Mouse (Mus musculus) ES-Bruce4 (cell line): ENCODE measurements around the gene Atp5s.

Experiments used
- CTCF ChIP-seq: IDR thresholded peaks from one replicate; pipeline ENCODE4 v1.8.1; 2011; ENCODE audit warnings: low read depth, low read length
- EP300 ChIP-seq: IDR thresholded peaks from 2 replicates; pipeline ENCODE4 v1.6.1; 2011; ENCODE audit warnings: low read depth, low read length; ENCODE audit not compliant: insufficient read depth
- POLR2A ChIP-seq: IDR thresholded peaks from one replicate; pipeline ENCODE4 v1.8.1; 2011; ENCODE audit warnings: low read length; ENCODE audit not compliant: insufficient read depth

GRCm38 (mm10) chr12:69696746-69697145, 28.0 kb upstream of the Atp5s start:
- TF ChIP-seq EP300 = no peak
- peak; percentile 10 for TF ChIP-seq CTCF
- TF ChIP-seq POLR2A = no peak
